Mouse (Mus musculus): ENCODE measurements around the gene Slamf9. TPM values are rescaled to one million over a fixed set of nuclear protein-coding genes. Genes with fewer than 3 reads are reported as not detected.

The Slamf9 gene
- polyA plus RNA-seq, 1 experiment from 2014 or later: 1.5 TPM

DNA sequence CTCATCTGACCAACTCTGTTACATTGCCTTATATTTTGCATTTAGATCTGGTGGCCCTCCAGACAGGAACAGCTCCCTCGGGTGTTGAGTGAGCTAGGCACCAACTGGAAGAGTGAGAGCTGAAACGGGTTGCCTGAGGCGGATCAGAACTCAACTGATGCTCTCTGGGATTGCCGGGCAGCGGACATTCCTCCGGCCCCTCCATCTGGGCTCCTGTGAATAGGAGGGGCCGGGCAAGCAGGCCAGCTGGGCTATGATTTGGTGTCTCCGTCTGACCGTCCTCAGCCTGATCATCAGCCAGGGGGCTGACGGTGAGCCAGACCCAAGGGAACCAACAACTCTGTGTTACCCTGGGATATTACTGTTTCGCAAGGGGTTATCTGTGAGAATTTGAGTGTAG lies 9.1 kb downstream of the Slamf9 start:
- Histone ChIP-seq H3K27ac (replicated peaks in 1 of 2; ENCODE audit: control insufficient read depth in 1 of 2, insufficient read depth in 1 of 2, low read depth in 2 of 2, low read length in 2 of 2) (no peak overlapping the region), H3K4me1 (ENCODE audit: control insufficient read depth in 2 of 2, insufficient read depth in 2 of 2, low read length in 2 of 2) (peaks cover 0 to 6% of the 10 kb centered on the region in 2 experiments; a peak in 2 of 4 replicates), H3K4me2 (ENCODE audit: low read length) (no peak overlapping the region), H3K36me3 (ENCODE audit: control insufficient read depth, insufficient read depth, low read length) (no peaks in the 10 kb centered on the region), H3K9ac (ENCODE audit: low read length) (no peak overlapping the region), H3K27me3 (ENCODE audit: control insufficient read depth, insufficient read depth, low read length) (no peaks in the 10 kb centered on the region; the same call in 1 of the 2 replicates), H3K9me3 (ENCODE audit: control insufficient read depth, low read length) (no peaks in the 10 kb centered on the region), H3K4me3 (ENCODE audit: control insufficient read depth in 1 of 2, insufficient read depth in 1 of 2, low read depth in 1 of 2, low read length in 2 of 2) (no peak overlapping the region)
- 71% methylated on average over 11 of the region's 11 CpGs for WGBS
- ATAC-seq (ENCODE audit: insufficient number of reproducible peaks, insufficient read depth, low FRiP score, low read depth): no peak

GRCm38 (mm10) chr1:172484671-172485070 lies 9.5 kb downstream of the Slamf9 start:
- no peak overlapping the region for H3K4me3 ChIP-seq (ENCODE audit: control insufficient read depth in 1 of 2, insufficient read depth in 1 of 2, low read depth in 1 of 2, low read length in 2 of 2)
- H3K36me3 ChIP-seq (ENCODE audit: control insufficient read depth, insufficient read depth, low read length): no peaks in the 10 kb centered on the region
- peaks cover 0 to 6% of the 10 kb centered on the region in 2 experiments; a peak in 2 of 4 replicates for H3K4me1 ChIP-seq (ENCODE audit: control insufficient read depth in 2 of 2, insufficient read depth in 2 of 2, low read length in 2 of 2)
- H3K4me2 ChIP-seq (ENCODE audit: low read length): no peak overlapping the region
- no peak for ATAC-seq (ENCODE audit: insufficient number of reproducible peaks, insufficient read depth, low FRiP score, low read depth)
- no peak overlapping the region for H3K9ac ChIP-seq (ENCODE audit: low read length)
- no peaks in the 10 kb centered on the region for H3K9me3 ChIP-seq (ENCODE audit: control insufficient read depth, low read length)
- 75% methylated on average over 13 of the region's 13 CpGs for WGBS
- no peaks in the 10 kb centered on the region; the same call in 1 of the 2 replicates for H3K27me3 ChIP-seq (ENCODE audit: control insufficient read depth, insufficient read depth, low read length)
- no peak overlapping the region for H3K27ac ChIP-seq (replicated peaks in 1 of 2; ENCODE audit: control insufficient read depth in 1 of 2, insufficient read depth in 1 of 2, low read depth in 2 of 2, low read length in 2 of 2)

- 59% methylated on average over 6 of the region's 6 CpGs for WGBS
- H3K27me3 ChIP-seq (ENCODE audit: control insufficient read depth, insufficient read depth, low read length): no peaks in the 10 kb centered on the region; the same call in 1 of the 2 replicates
- H3K4me1 ChIP-seq (ENCODE audit: control insufficient read depth in 2 of 2, insufficient read depth in 2 of 2, low read length in 2 of 2): peaks cover 0 to 6% of the 10 kb centered on the region in 2 experiments; a peak in 2 of 4 replicates
- no peak overlapping the region for H3K27ac ChIP-seq (replicated peaks in 1 of 2; ENCODE audit: control insufficient read depth in 1 of 2, insufficient read depth in 1 of 2, low read depth in 2 of 2, low read length in 2 of 2)
- H3K4me2 ChIP-seq (ENCODE audit: low read length): no peak overlapping the region
- H3K4me3 ChIP-seq (ENCODE audit: control insufficient read depth in 1 of 2, insufficient read depth in 1 of 2, low read depth in 1 of 2, low read length in 2 of 2): no peak overlapping the region
- no peaks in the 10 kb centered on the region for H3K9me3 ChIP-seq (ENCODE audit: control insufficient read depth, low read length)
- no peak for ATAC-seq (ENCODE audit: insufficient number of reproducible peaks, insufficient read depth, low FRiP score, low read depth)
- H3K36me3 ChIP-seq (ENCODE audit: control insufficient read depth, insufficient read depth, low read length): no peaks in the 10 kb centered on the region
- no peak overlapping the region for H3K9ac ChIP-seq (ENCODE audit: low read length)
These were observed 10.7 kb downstream of the Slamf9 start for GRCm38 (mm10) chr1:172485821-172486220.

DNA sequence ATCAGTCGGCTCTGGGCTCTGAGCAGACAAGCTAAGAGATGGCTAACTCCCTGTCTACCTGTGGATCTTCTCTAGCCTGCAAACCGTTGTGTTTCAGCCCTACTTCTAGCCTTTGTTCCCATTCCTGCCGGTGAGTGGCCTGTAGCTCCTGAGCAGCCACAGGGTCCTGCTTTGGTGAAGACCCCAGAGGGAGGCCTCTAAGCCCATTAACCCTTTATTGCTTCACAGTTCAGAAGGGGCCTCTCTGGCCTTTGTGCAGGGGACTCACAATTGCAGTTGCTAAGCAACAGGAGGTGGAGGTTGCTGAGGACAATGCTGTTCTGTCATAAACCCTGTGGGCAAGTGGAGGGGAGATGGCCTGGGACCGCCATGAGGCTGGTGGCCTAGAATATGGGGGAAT lies 11.1 kb downstream of the Slamf9 start:
- Histone ChIP-seq H3K27ac (replicated peaks in 1 of 2; ENCODE audit: control insufficient read depth in 1 of 2, insufficient read depth in 1 of 2, low read depth in 2 of 2, low read length in 2 of 2) (no peak overlapping the region), H3K36me3 (ENCODE audit: control insufficient read depth, insufficient read depth, low read length) (no peaks in the 10 kb centered on the region), H3K4me1 (ENCODE audit: control insufficient read depth in 2 of 2, insufficient read depth in 2 of 2, low read length in 2 of 2) (peaks cover 0 to 6% of the 10 kb centered on the region in 2 experiments; a peak in 2 of 4 replicates), H3K27me3 (ENCODE audit: control insufficient read depth, insufficient read depth, low read length) (no peaks in the 10 kb centered on the region; the same call in 1 of the 2 replicates), H3K9ac (ENCODE audit: low read length) (no peak overlapping the region), H3K4me2 (ENCODE audit: low read length) (no peak overlapping the region), H3K9me3 (ENCODE audit: control insufficient read depth, low read length) (no peaks in the 10 kb centered on the region), H3K4me3 (ENCODE audit: control insufficient read depth in 1 of 2, insufficient read depth in 1 of 2, low read depth in 1 of 2, low read length in 2 of 2) (no peak overlapping the region)
- WGBS: 44% methylated on average over 4 of the region's 4 CpGs
- no peak for ATAC-seq (ENCODE audit: insufficient number of reproducible peaks, insufficient read depth, low FRiP score, low read depth)

GRCm38 (mm10) chr1:172486651-172487050 lies 11.5 kb downstream of the Slamf9 start:
- Histone ChIP-seq H3K9me3 (ENCODE audit: control insufficient read depth, low read length) (no peaks in the 10 kb centered on the region), H3K36me3 (ENCODE audit: control insufficient read depth, insufficient read depth, low read length) (no peaks in the 10 kb centered on the region), H3K4me2 (ENCODE audit: low read length) (no peak overlapping the region), H3K4me1 (ENCODE audit: control insufficient read depth in 2 of 2, insufficient read depth in 2 of 2, low read length in 2 of 2) (peaks cover 0 to 6% of the 10 kb centered on the region in 2 experiments; a peak in 2 of 4 replicates), H3K27ac (replicated peaks in 1 of 2; ENCODE audit: control insufficient read depth in 1 of 2, insufficient read depth in 1 of 2, low read depth in 2 of 2, low read length in 2 of 2) (no peak overlapping the region), H3K9ac (ENCODE audit: low read length) (no peak overlapping the region), H3K27me3 (ENCODE audit: control insufficient read depth, insufficient read depth, low read length) (no peaks in the 10 kb centered on the region; the same call in 1 of the 2 replicates), H3K4me3 (ENCODE audit: control insufficient read depth in 1 of 2, insufficient read depth in 1 of 2, low read depth in 1 of 2, low read length in 2 of 2) (no peak overlapping the region)
- ATAC-seq (ENCODE audit: insufficient number of reproducible peaks, insufficient read depth, low FRiP score, low read depth): no peak
- 75% methylated on average over 5 of the region's 5 CpGs for WGBS

DNA sequence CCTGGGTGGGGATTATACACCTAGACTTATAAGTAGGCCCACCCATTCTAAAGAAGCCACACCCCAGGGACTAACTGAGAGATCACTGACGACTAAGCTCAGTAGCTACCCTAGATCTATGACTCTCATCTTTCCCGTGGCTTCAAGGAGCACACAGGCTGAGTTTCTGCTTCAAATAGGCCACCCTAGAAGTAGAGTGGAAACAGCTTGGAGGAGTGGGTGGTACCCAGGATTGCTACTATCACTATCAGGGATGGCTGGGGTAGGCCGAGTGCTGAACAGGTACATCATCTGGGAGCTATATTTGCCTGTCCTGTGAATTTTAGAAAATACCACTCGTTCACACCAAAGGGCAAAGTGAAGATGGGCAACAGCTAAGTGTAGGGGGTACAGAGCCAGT lies 12.7 kb downstream of the Slamf9 start:
- no peaks in the 10 kb centered on the region for H3K36me3 ChIP-seq (ENCODE audit: control insufficient read depth, insufficient read depth, low read length)
- H3K9me3 ChIP-seq (ENCODE audit: control insufficient read depth, low read length): no peaks in the 10 kb centered on the region
- no peak overlapping the region for H3K4me2 ChIP-seq (ENCODE audit: low read length)
- H3K9ac ChIP-seq (ENCODE audit: low read length): no peak overlapping the region
- peaks cover 0 to 1% of the 10 kb centered on the region in 2 experiments; a peak in 2 of 4 replicates for H3K4me1 ChIP-seq (ENCODE audit: control insufficient read depth in 2 of 2, insufficient read depth in 2 of 2, low read length in 2 of 2)
- no peaks in the 10 kb centered on the region; the same call in 1 of the 2 replicates for H3K27me3 ChIP-seq (ENCODE audit: control insufficient read depth, insufficient read depth, low read length)
- H3K27ac ChIP-seq (replicated peaks in 1 of 2; ENCODE audit: control insufficient read depth in 1 of 2, insufficient read depth in 1 of 2, low read depth in 2 of 2, low read length in 2 of 2): no peak overlapping the region
- no peak overlapping the region for H3K4me3 ChIP-seq (ENCODE audit: control insufficient read depth in 1 of 2, insufficient read depth in 1 of 2, low read depth in 1 of 2, low read length in 2 of 2)
- WGBS: 80% methylated on average over 4 of the region's 4 CpGs
- ATAC-seq (ENCODE audit: insufficient number of reproducible peaks, insufficient read depth, low FRiP score, low read depth): no peak

DNA sequence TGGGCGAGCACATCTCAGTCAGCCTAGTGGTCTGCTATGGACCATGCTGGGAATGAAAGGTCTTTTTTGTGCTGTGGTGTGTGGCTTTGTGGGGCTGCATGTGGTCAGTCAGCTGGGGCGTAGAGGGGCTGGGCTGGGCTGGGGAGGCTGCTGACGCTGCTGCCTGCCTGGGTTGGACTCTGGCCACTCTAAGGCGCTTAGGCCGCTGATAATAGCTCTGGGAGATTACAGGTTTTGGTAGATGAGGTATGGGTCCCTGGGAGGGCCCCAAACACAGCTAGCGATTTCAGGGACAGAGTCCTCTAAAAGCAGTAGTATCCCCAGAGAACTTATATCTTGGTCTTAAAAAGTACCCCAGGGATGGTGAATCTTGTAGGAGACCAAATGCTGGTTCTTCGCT lies 13.7 kb downstream of the Slamf9 start:
- Histone ChIP-seq H3K9ac (ENCODE audit: low read length) (no peak overlapping the region), H3K27ac (replicated peaks in 1 of 2; ENCODE audit: control insufficient read depth in 1 of 2, insufficient read depth in 1 of 2, low read depth in 2 of 2, low read length in 2 of 2) (no peak overlapping the region), H3K36me3 (ENCODE audit: control insufficient read depth, insufficient read depth, low read length) (no peaks in the 10 kb centered on the region), H3K27me3 (ENCODE audit: control insufficient read depth, insufficient read depth, low read length) (no peaks in the 10 kb centered on the region; the same call in 1 of the 2 replicates), H3K4me3 (ENCODE audit: control insufficient read depth in 1 of 2, insufficient read depth in 1 of 2, low read depth in 1 of 2, low read length in 2 of 2) (no peak overlapping the region), H3K9me3 (ENCODE audit: control insufficient read depth, low read length) (no peaks in the 10 kb centered on the region), H3K4me2 (ENCODE audit: low read length) (no peak overlapping the region), H3K4me1 (ENCODE audit: control insufficient read depth in 2 of 2, insufficient read depth in 2 of 2, low read length in 2 of 2) (no peaks in the 10 kb centered on the region; a peak in 2 of 4 replicates)
- 44% methylated on average over 7 of the region's 7 CpGs for WGBS
- no peak for ATAC-seq (ENCODE audit: insufficient number of reproducible peaks, insufficient read depth, low FRiP score, low read depth)

Data from heart, embryonic 14.5 days (tissue).